Mouse (Mus musculus) cerebellum, adult 2 months (tissue): ENCODE measurements at regions not wholly inside any gene's neighbourhood (a gene's known extent, or its start where the extent isn't known, plus 50 kb on each side); places are given as distances from the start of the nearest gene placed in this dataset.

ENCODE experiments used
- CTCF ChIP-seq: fragments of 200-500 bp; IDR thresholded peaks from 2 replicates; pipeline ENCODE4 v1.5.1; 2011; ENCODE audit warnings: low read depth, mild to moderate bottlenecking, control low read depth, low read length, moderate library complexity, borderline replicate concordance; ENCODE audit not compliant: insufficient read depth
- POLR2A ChIP-seq: fragments of 200-500 bp; IDR thresholded peaks from 2 replicates; pipeline ENCODE4 v1.6.1; 2011; ENCODE audit warnings: low read length, control low read depth, borderline replicate concordance; ENCODE audit not compliant: insufficient read depth

GRCm38 (mm10) chr13:94687295-94687694, 101.4 kb upstream of the Tbca start:
- TF ChIP-seq POLR2A (no peak), CTCF (no peak)
